ENCODE assay signal across 29 mouse cellular contexts in the genomic region with DNA sequence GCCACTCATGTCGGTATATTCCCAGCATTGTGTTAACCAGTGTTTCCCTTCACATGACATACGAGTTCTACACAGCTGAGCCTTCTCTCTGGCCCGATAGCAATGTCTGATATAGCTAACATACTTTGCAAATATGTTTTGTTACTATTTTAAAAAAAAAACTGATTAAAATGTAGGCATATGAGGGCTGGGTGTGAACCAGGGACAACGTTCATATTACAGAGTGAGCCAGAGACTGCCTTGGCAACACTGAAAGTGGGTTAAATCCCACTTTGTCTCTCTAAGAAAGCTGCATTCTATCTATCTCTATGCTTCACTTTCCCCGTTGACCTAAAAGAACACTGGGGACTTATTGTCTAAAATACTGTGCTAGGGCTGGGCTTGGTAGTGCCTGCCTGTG. TPM values are rescaled to one million over a fixed set of nuclear protein-coding genes. Genes with fewer than 3 reads are reported as not detected.
DNase-seq lines count a peak whose midpoint lies in the region; ATAC-seq lines count a peak whose summit lies in the region.
"Had no signal": no experiment of that assay in that cellular context is flagged by ENCODE, and none has a peak within 500 bp of the region (broad histone marks: within the 10 kb centered on the region; RNA-seq: fewer than 3 reads in every experiment).

No protein-coding gene starts in this region.

- H3K9ac ChIP-seq in liver, embryonic 11.5 days (ENCODE audit: low read depth, low read length): no peak overlapping the region
- H3K9ac ChIP-seq: embryonic facial prominence, embryonic 13.5 days; embryonic facial prominence, embryonic 15.5 days; forebrain, embryonic 12.5 days had no signal

- no peaks in the 10 kb centered on the region for H3K27me3 ChIP-seq in liver, embryonic 11.5 days (replicated peaks; ENCODE audit: control insufficient read depth, insufficient read depth, low read length)
- H3K27me3 ChIP-seq: embryonic facial prominence, embryonic 13.5 days; embryonic facial prominence, embryonic 15.5 days; forebrain, embryonic 12.5 days; Patski had no signal

- H3K4me3 ChIP-seq in liver, embryonic 11.5 days (ENCODE audit: low read depth, low read length): no peak overlapping the region
- H3K4me3 ChIP-seq: embryonic facial prominence, embryonic 13.5 days; embryonic facial prominence, embryonic 15.5 days; erythroblast, embryonic 14.5 days; forebrain, embryonic 10.5 days; forebrain, embryonic 12.5 days had no signal

- 0 out of 2 replicates have a peak, but pooled peaks cover 2% of the 10 kb centered on the region for H3K36me3 ChIP-seq in liver, embryonic 11.5 days (ENCODE audit: control insufficient read depth, insufficient read depth, low read length)
- H3K36me3 ChIP-seq: embryonic facial prominence, embryonic 13.5 days; embryonic facial prominence, embryonic 15.5 days; forebrain, embryonic 10.5 days; forebrain, embryonic 12.5 days had no signal

- H3K4me2 ChIP-seq in liver, embryonic 11.5 days: no peak overlapping the region
- H3K4me2 ChIP-seq: embryonic facial prominence, embryonic 13.5 days; embryonic facial prominence, embryonic 15.5 days; forebrain, embryonic 12.5 days had no signal

- WGBS in liver, embryonic 11.5 days: 89% methylated on average over 5 of the region's 5 CpGs

- H3K4me1 ChIP-seq in liver, embryonic 11.5 days (replicated peaks; ENCODE audit: control insufficient read depth, insufficient read depth, low read length): no peaks in the 10 kb centered on the region
- H3K4me1 ChIP-seq: embryonic facial prominence, embryonic 15.5 days had no signal

- H3K27ac ChIP-seq in liver, embryonic 11.5 days (ENCODE audit: low read depth, low read length): no peak overlapping the region
- H3K27ac ChIP-seq: embryonic facial prominence, embryonic 13.5 days; embryonic facial prominence, embryonic 15.5 days; forebrain, embryonic 10.5 days; forebrain, embryonic 12.5 days had no signal

- ATAC-seq in frontal cortex, adult (ENCODE audit: low TSS enrichment): peak; percentile 82
- ATAC-seq in liver, embryonic 11.5 days (replicated peaks; ENCODE audit: low FRiP score): no peak
- ATAC-seq: activated CD4-positive, CD25-positive, alpha-beta regulatory T cell, adult 4 months; forebrain, embryonic 14.5 days; Patski had no signal

- H3K9me3 ChIP-seq in liver, embryonic 11.5 days (ENCODE audit: control insufficient read depth, low read length): no peaks in the 10 kb centered on the region
- H3K9me3 ChIP-seq: embryonic facial prominence, embryonic 13.5 days; embryonic facial prominence, embryonic 15.5 days; forebrain, embryonic 10.5 days; forebrain, embryonic 12.5 days had no signal

- no peak for DNase-seq in frontal cortex, postnatal 14 days (ENCODE audit: low spot score in 2 of 2)
- peak; percentile 9 for DNase-seq in naive thymus-derived CD4-positive, alpha-beta T cell, adult 2 months (ENCODE audit: low read depth)
- DNase-seq in layer of hippocampus, postnatal 10 days (ENCODE audit: low spot score in 2 of 2): no peak
- no peak for DNase-seq in liver, embryonic 11.5 days (ENCODE audit: low spot score)
- DNase-seq: adrenal gland, adult 8-10 months; adrenal gland, postnatal 14 days; adrenal gland, postnatal 36 days; cerebellum, adult 11 months; cerebellum, adult 18-20 months; cerebellum, adult 8-10 months; cerebellum, adult 9-11 months; cerebellum, postnatal 14 days; cerebellum, postnatal 36 days; embryo, embryonic 11 days had no signal

RNA-seq across cellular contexts. Expression of a gene that starts 11.9 kb away (rescaled TPM):
- not detected for total RNA-seq in layer of hippocampus, postnatal 10 days (2021)
- not detected in 2 replicates for polyA plus RNA-seq in liver, embryonic 11.5 days (2014; fragmentation: Nextera tagmentation; extraction: Ambion mirVana)
- total RNA-seq: adrenal gland, adult 18-20 months; adrenal gland, adult 8-10 months; adrenal gland, postnatal 14 days; adrenal gland, postnatal 36 days; common myeloid progenitor, adult 5-6 weeks; ES-E14; MEL had no signal
- polyA plus RNA-seq: activated CD4-positive, CD25-positive, alpha-beta regulatory T cell, adult 4 months; C2C12; embryonic facial prominence, embryonic 11.5 days; embryonic facial prominence, embryonic 13.5 days; embryonic facial prominence, embryonic 15.5 days; erythroblast, embryonic 14.5 days; forebrain, embryonic 12.5 days; forebrain, embryonic 14.5 days; Patski had no signal

RNA-seq across cellular contexts. Expression of a gene that starts 32.6 kb away (rescaled TPM):
- 1 to 10 TPM; 2.4 to 2.5 TPM for total RNA-seq in layer of hippocampus, postnatal 10 days (2021)
- 212 and 218 TPM in 2 replicates for polyA plus RNA-seq in liver, embryonic 11.5 days (2014; fragmentation: Nextera tagmentation; extraction: Ambion mirVana)
